Mouse (Mus musculus) adrenal gland, postnatal 10 days (tissue): Measurements from ENCODE around the gene Naip5. TPM values are rescaled to one million over a fixed set of nuclear protein-coding genes. Genes with fewer than 3 reads are reported as not detected.

Source experiments
- total RNA-seq, 2 experiments: library from RNA; stranded (reverse); gene quantifications; 2 replicates each; pipeline ENCODE4 v1.2.3; 2021

Naip5 gene
- total RNA-seq, 2 experiments from 2014 or later: 1.7 to 2.7 TPM

Other genes with a start within 250 kb of the Naip5 start
- gene Mccc2, start 230.7 kb downstream of the Naip5 start, total RNA-seq: 10 to 100 TPM; 79.5 to 88.6 TPM
- gene Bdp1, start 142.3 kb downstream of the Naip5 start, total RNA-seq: 10 to 100 TPM; 31.8 to 32.9 TPM
- gene Serf1, start 138.3 kb downstream of the Naip5 start, total RNA-seq: 10 to 100 TPM; 25.9 to 29.3 TPM
- 10 to 100 TPM; 32.8 to 33.7 TPM for gene Smn1, start 121.5 kb downstream of the Naip5 start, total RNA-seq
- gene Naip2, start 44.2 kb downstream of the Naip5 start, total RNA-seq: 1 to 10 TPM; 1.2 to 1.4 TPM
- gene Naip6, start 71.4 kb upstream of the Naip5 start, total RNA-seq: under 1 TPM; 0.57 to 0.61 TPM
- under 1 TPM; 0.09 to 0.15 TPM for gene Naip1, start 206.5 kb upstream of the Naip5 start, total RNA-seq
- 10 to 100 TPM; 32.7 to 35.0 TPM for gene Gtf2h2, start 246.3 kb upstream of the Naip5 start, total RNA-seq